Mouse (Mus musculus) hindbrain, embryonic 14.5 days (tissue): Measurements from ENCODE around the gene Fam208a. TPM values are rescaled to one million over a fixed set of nuclear protein-coding genes. Genes with fewer than 3 reads are reported as not detected.

Experiments
- ATAC-seq: fragments of 200-750 bp; cut with Nextera tagmentation; 2 replicates; pipeline ENCODE4 v1.8.0; 2017; ENCODE audit warnings: moderate number of reproducible peaks, mild to moderate bottlenecking, moderate TSS enrichment, moderate library complexity; ENCODE audit not compliant: low FRiP score
- DNase-seq: peaks from one replicate; pipeline ENCODE4 v3.0.0-alpha.2; 2015; ENCODE audit warnings: low spot score
- H3K27ac ChIP-seq: fragments of 300-500 bp; sonication (generic); 2 replicates; pipeline ENCODE4 v1.5.1; 2014; ENCODE audit warnings: mild to moderate bottlenecking, moderate library complexity
- H3K27me3 ChIP-seq: fragments of 300-500 bp; sonication (generic); 2 replicates; pipeline ENCODE4 v1.6.1; 2014; ENCODE audit warnings: mild to moderate bottlenecking, low read length, mixed read lengths; ENCODE audit not compliant: control insufficient read depth, insufficient read depth
- H3K36me3 ChIP-seq: fragments of 300-500 bp; sonication (generic); replicated peaks from 2 replicates; pipeline ENCODE4 v1.6.1; 2014; ENCODE audit not compliant: control insufficient read depth, insufficient read depth
- H3K4me1 ChIP-seq: fragments of 300-500 bp; sonication (generic); replicated peaks from 2 replicates; pipeline ENCODE4 v1.6.1; 2014; ENCODE audit warnings: antibody characterized with exemption, low read length, mixed read lengths; ENCODE audit not compliant: control insufficient read depth, insufficient read depth
- H3K4me2 ChIP-seq: fragments of 300-500 bp; sonication (generic); replicated peaks from 2 replicates; pipeline ENCODE4 v1.6.1; 2014; ENCODE audit warnings: mild to moderate bottlenecking, moderate library complexity
- H3K4me3 ChIP-seq: fragments of 300-500 bp; sonication (generic); replicated peaks from 2 replicates; pipeline ENCODE4 v1.5.1; 2014; ENCODE audit warnings: mild to moderate bottlenecking, low read length
- H3K9ac ChIP-seq: fragments of 300-500 bp; sonication (generic); 2 replicates; pipeline ENCODE4 v1.6.1; 2014
- H3K9me3 ChIP-seq: fragments of 300-500 bp; sonication (generic); 2 replicates; pipeline ENCODE4 v1.6.1; 2016; ENCODE audit warnings: low read length; ENCODE audit not compliant: control insufficient read depth
- WGBS: fragments of 180-500 bp; shearing (Covaris S2); extraction: QIAGEN DNeasy Blood & Tissue Kit; methylation state at CpG from one replicate; pipeline ENCODE4 v1.1.7; 2014; 5-methylcytosine and 5-hydroxymethylcytosine counted together
- polyA plus RNA-seq: library from polyadenylated mRNA; unstranded; fragments of >200 nt; fragmentation: Nextera tagmentation; extraction: Ambion mirVana; gene quantifications from 2 replicates; pipeline ENCODE4 v1.2.1, GENCODE M21; 2014

The Fam208a gene
- polyA plus RNA-seq, 1 experiment from 2014 or later: 18.3 TPM

DNA sequence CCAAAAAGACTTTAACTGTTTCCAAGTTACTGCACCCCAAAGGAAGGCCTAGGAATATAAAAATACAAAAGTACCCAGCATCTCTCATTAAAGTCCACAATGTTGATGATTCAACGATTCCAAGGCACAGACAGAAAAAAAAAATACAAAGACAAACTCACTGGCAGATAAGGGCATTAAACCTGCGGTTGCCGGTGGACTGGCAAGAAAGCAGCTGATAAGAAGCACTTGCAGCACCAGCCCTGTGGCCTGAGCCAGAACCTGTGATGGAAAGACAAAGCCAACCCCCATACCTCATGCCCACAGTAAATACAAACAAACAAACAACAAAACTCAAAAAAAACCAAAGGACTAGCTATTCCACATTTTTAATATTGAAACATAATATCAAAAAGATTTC is 19.0 kb upstream of the Fam208a start:
- Histone ChIP-seq H3K4me1 (no peaks in the 10 kb centered on the region), H3K9ac (no peak overlapping the region), H3K9me3 (peaks cover 6% of the 10 kb centered on the region; the same call in 1 of the 2 replicates), H3K4me3 (no peak overlapping the region), H3K4me2 (no peak overlapping the region), H3K27ac (no peak overlapping the region), H3K27me3 (no peaks in the 10 kb centered on the region), H3K36me3 (no peaks in the 10 kb centered on the region)
- no peak for DNase-seq
- WGBS: 93% methylated on average over 3 of the region's 3 CpGs
- ATAC-seq: no peak

DNA sequence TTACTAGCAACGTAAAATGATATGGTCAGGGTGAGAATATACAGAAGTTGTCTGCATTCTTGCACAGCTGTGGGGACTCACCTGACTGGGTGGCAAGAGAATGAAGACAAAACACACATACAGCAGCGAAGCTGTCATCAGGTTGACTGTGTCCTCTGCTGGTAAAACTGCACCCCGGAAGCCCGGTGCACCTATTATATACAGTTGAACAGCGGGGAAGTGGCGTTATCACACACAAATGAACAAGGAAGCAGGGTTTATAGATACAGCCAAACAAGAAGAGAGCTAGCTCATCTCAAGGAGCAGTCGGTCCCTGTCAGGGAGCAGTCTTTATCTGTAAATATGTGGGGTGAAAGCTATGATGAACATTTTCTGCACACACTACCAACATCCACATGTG is 17.1 kb upstream of the Fam208a start:
- H3K4me3 ChIP-seq: no peak overlapping the region
- H3K9me3 ChIP-seq: peaks cover 6% of the 10 kb centered on the region; the same call in 1 of the 2 replicates
- no peak overlapping the region for H3K27ac ChIP-seq
- H3K27me3 ChIP-seq: no peaks in the 10 kb centered on the region
- H3K9ac ChIP-seq: no peak overlapping the region
- no peaks in the 10 kb centered on the region for H3K4me1 ChIP-seq
- no peaks in the 10 kb centered on the region for H3K36me3 ChIP-seq
- DNase-seq (no peak), ATAC-seq (no peak)
- H3K4me2 ChIP-seq: no peak overlapping the region
- 93% methylated on average over 7 of the region's 7 CpGs for WGBS

DNA sequence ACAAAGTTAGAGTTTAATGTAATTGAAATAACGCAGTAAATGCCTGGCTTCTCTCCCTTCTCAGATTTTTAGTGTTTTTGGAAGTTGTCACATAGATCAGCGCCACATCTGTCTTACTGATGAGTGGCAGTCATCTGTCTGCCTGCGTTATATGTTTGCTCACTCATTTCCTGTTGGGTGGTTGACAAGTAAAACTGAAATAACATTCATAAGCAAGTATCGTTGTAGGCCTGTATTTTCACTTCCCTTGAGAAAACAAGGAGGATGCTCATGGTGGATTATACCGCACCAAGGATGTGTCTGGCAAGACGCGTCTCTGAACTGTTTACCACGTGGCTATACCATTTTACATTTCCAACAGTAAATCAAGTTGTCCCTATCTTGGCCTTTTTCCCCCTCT is 15.9 kb upstream of the Fam208a start:
- no peak for ATAC-seq

DNA sequence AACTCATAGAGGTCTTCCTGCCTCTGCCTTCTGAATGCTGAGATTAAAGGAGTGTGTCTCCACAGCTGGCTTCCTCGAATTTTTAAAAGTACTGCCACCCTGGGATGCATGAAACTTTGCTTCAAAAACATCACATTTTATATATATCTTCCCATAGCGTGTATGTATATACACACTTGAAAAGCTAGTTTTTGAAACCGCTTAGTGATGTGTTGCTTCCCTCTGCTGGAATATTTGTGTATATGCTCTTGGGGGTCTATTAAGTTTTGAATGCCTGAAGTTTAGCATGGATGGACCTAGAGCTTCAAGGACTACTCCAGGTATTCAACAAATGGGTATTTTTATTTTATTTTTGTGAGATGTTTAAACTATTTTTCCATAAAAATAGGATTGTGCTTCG is 14.7 kb upstream of the Fam208a start:
- no peak overlapping the region for H3K4me3 ChIP-seq
- peaks cover 6% of the 10 kb centered on the region; the same call in 1 of the 2 replicates for H3K9me3 ChIP-seq
- no peak overlapping the region for H3K4me2 ChIP-seq
- H3K27ac ChIP-seq: no peak overlapping the region
- DNase-seq: peak; percentile 78
- H3K4me1 ChIP-seq: no peaks in the 10 kb centered on the region
- no peaks in the 10 kb centered on the region for H3K27me3 ChIP-seq
- ATAC-seq: no peak
- no peak overlapping the region for H3K9ac ChIP-seq
- WGBS: 49% methylated on average over 4 of the region's 4 CpGs
- H3K36me3 ChIP-seq: no peaks in the 10 kb centered on the region

More for the DNA sequence above, 15.9 kb upstream of the Fam208a start:
- H3K9me3 ChIP-seq: peaks cover 6% of the 10 kb centered on the region; the same call in 1 of the 2 replicates
- H3K9ac ChIP-seq: no peak overlapping the region
- 87% methylated on average over 8 of the region's 8 CpGs for WGBS
- H3K27ac ChIP-seq: no peak overlapping the region
- H3K27me3 ChIP-seq: no peaks in the 10 kb centered on the region
- H3K36me3 ChIP-seq: no peaks in the 10 kb centered on the region
- no peaks in the 10 kb centered on the region for H3K4me1 ChIP-seq
- no peak for DNase-seq
- no peak overlapping the region for H3K4me2 ChIP-seq
- H3K4me3 ChIP-seq: no peak overlapping the region

DNA sequence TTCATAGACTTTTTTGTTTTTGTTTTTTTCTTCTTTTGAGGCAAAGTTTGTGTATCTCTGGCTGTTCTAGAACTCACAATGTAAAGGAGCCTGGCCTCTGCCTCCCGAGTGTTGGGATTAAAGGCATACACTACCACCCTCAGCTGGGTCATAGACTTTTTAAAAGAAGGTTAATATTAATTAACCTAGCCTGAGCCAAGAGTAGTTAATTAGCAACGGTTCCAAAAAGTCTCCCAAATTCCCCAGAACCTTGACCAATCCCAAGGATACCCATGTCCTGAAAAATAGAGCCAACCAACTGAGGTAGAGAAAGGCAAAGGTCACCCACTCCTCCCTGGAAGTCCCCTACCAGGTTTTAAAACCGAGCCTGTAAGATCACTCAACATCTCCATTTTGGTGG is 7.8 kb upstream of the Fam208a start:
- Histone ChIP-seq H3K4me1 (no peaks in the 10 kb centered on the region), H3K27ac (no peak overlapping the region), H3K4me3 (no peak overlapping the region), H3K36me3 (no peaks in the 10 kb centered on the region), H3K9ac (no peak overlapping the region), H3K4me2 (no peak overlapping the region), H3K27me3 (no peaks in the 10 kb centered on the region), H3K9me3 (no peaks in the 10 kb centered on the region)
- ATAC-seq (no peak), DNase-seq (no peak)
- 73% methylated on average over 3 of the region's 3 CpGs for WGBS

DNA sequence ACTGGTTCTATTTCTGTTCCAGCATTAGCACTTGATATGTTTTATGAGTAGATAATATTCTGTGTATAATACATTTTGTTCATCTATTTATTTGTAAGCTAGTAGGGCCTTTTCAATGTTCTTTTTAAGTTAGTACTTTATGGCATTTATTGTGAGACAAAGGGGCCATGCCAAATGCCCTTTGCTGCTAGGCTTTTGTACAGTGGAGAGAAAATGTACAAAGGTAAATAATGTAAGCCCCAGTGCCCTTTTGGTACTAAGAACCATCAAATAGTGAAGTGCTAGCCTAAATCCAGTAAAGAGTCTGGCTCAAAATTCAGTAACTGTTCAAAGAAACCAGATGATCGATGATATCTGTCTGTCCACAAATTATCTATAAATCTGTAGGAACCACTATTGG is 6.3 kb upstream of the Fam208a start:
- Histone ChIP-seq H3K36me3 (no peaks in the 10 kb centered on the region), H3K4me1 (no peaks in the 10 kb centered on the region), H3K9me3 (no peaks in the 10 kb centered on the region), H3K4me3 (no peak overlapping the region), H3K4me2 (no peak overlapping the region), H3K9ac (no peak overlapping the region), H3K27ac (no peak overlapping the region), H3K27me3 (no peaks in the 10 kb centered on the region)
- ATAC-seq (no peak), DNase-seq (no peak)
- WGBS: 97% methylated on average over 1 of the region's 1 CpGs

- Histone ChIP-seq H3K4me2 (peak overlapping the region; percentile 73), H3K27me3 (no peaks in the 10 kb centered on the region), H3K36me3 (peaks cover 20% of the 10 kb centered on the region), H3K4me1 (peaks cover 9% of the 10 kb centered on the region), H3K9me3 (peaks cover 19% of the 10 kb centered on the region; the same call in 1 of the 2 replicates), H3K27ac (peak overlapping the region; percentile 99), H3K4me3 (peak overlapping the region; percentile 70), H3K9ac (peak overlapping the region; percentile 90)
- DNase-seq: peak; percentile 79
- ATAC-seq: peak; percentile 93
- WGBS: 1% methylated on average over 68 of the region's 78 CpGs
Observed at GRCm38 (mm10) chr14:27428973-27429711, 508 bp downstream of the Fam208a start.

DNA sequence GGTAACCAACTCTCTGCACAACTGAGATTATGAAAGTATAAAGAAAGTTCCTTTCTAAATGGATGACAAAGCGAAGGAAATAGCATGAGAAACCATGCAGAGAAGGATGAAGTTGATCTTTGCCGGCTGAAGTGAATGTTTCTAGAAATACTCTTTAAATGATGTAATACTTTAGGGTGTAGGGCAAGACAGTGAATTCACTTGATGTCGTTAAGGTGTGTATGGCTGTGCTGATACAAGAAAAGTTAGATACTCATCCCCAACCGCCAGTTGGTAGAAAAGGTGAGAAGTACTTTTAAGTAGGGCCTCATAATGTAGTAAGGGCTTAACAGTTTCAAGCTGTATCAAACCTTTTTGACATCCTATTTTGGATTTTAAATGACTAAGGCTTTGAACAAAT is 1.6 kb downstream of the Fam208a start:
- peak overlapping the region; percentile 73 for H3K4me2 ChIP-seq
- peaks cover 20% of the 10 kb centered on the region for H3K36me3 ChIP-seq
- no peak overlapping the region for H3K9ac ChIP-seq
- H3K4me1 ChIP-seq: peaks cover 9% of the 10 kb centered on the region
- ATAC-seq: no peak
- no peak overlapping the region for H3K27ac ChIP-seq
- H3K4me3 ChIP-seq: peak overlapping the region; percentile 70; the same call in 1 of the 2 replicates
- H3K9me3 ChIP-seq: peaks cover 19% of the 10 kb centered on the region; the same call in 1 of the 2 replicates
- WGBS: 97% methylated on average over 4 of the region's 4 CpGs
- H3K27me3 ChIP-seq: no peaks in the 10 kb centered on the region
- DNase-seq: no peak

DNA sequence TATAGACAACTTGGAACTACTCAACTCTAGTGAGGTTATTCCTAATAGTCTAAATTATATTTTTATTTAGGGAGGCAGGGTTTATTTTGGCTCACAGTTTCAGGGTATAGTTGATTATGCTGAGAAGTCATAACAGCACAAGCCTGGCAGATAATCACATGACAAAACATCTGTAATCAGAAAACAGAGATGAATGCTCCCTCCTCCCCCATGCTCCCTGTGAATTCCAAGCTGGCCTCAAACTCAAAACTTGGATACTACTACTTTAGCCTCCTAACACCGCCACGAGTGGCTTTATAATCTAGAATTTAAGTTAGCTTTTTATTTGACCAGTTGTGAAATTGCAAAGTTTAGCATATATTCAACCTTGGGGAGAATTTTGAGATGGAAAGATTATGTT is 3.4 kb downstream of the Fam208a start:
- no peak for DNase-seq
- H3K36me3 ChIP-seq: peaks cover 20% of the 10 kb centered on the region
- ATAC-seq: no peak
- H3K27ac ChIP-seq: no peak overlapping the region
- no peaks in the 10 kb centered on the region for H3K27me3 ChIP-seq
- no peak overlapping the region for H3K4me3 ChIP-seq
- WGBS: 97% methylated on average over 2 of the region's 2 CpGs
- H3K9me3 ChIP-seq: peaks cover 19% of the 10 kb centered on the region; the same call in 1 of the 2 replicates
- peaks cover 9% of the 10 kb centered on the region for H3K4me1 ChIP-seq
- H3K9ac ChIP-seq: no peak overlapping the region
- H3K4me2 ChIP-seq: no peak overlapping the region
